Mouse (Mus musculus) MEL (cell line): Measurements from ENCODE around the gene Doxl2. TPM values are rescaled to one million over a fixed set of nuclear protein-coding genes. Genes with fewer than 3 reads are reported as not detected.

ENCODE experiments used
- DNase-seq: peaks from one replicate; pipeline ENCODE4 v3.0.0; 2011; ENCODE audit warnings: low read depth, low spot score
- H3K27ac ChIP-seq: 2 replicates; pipeline ENCODE4 v1.5.1; 2012; ENCODE audit warnings: low read depth, mild to moderate bottlenecking, control low read depth, low read length, moderate library complexity; ENCODE audit not compliant: control insufficient read depth
- H3K27me3 ChIP-seq, 2 experiments: fragments of 150-350 bp in 1 of 2; sonication (generic) in 1 of 2; 2 replicates each; pipeline ENCODE4 v1.6.1; 2012; ENCODE audit warnings: low read length in 2 of 2, mild to moderate bottlenecking in 2 of 2, improper control_type of control experiment in 1 of 2, moderate library complexity in 1 of 2; ENCODE audit not compliant: insufficient read depth in 2 of 2, control insufficient read depth in 1 of 2
- H3K36me3 ChIP-seq, 2 experiments: 2 replicates each; pipeline ENCODE4 v1.6.1; 2012 to 2014; ENCODE audit warnings: low read length in 2 of 2, improper control_type of control experiment in 1 of 2, inconsistent platforms in 1 of 2, mild to moderate bottlenecking in 1 of 2; ENCODE audit not compliant: insufficient read depth in 2 of 2, control insufficient read depth in 1 of 2
- H3K4me1 ChIP-seq, 2 experiments: fragments of 150-350 bp in 1 of 2; sonication (generic) in 1 of 2; 2 replicates each; pipeline ENCODE4 v1.6.1; 2012; ENCODE audit warnings: low read length in 2 of 2, improper control_type of control experiment in 1 of 2, mild to moderate bottlenecking in 1 of 2; ENCODE audit not compliant: insufficient read depth in 2 of 2, control insufficient read depth in 1 of 2
- H3K4me3 ChIP-seq, 2 experiments: fragments of 150-350 bp in 1 of 2; sonication (generic) in 1 of 2; 2 replicates each; pipeline ENCODE4 v1.5.1; 2012; ENCODE audit warnings: low read depth in 2 of 2, low read length in 2 of 2, mild to moderate bottlenecking in 2 of 2, moderate library complexity in 2 of 2, control low read depth in 1 of 2, improper control_type of control experiment in 1 of 2; ENCODE audit not compliant: control insufficient read depth in 1 of 2, insufficient read depth in 1 of 2
- H3K79me2 ChIP-seq: 2 replicates; pipeline ENCODE4 v1.6.1; 2012; ENCODE audit warnings: mild to moderate bottlenecking, low read length, moderate library complexity; ENCODE audit not compliant: control insufficient read depth, poor library complexity, insufficient read depth
- H3K9ac ChIP-seq: 2 replicates; pipeline ENCODE4 v1.6.1; 2012; ENCODE audit warnings: low read depth, mild to moderate bottlenecking, control low read depth, low read length, moderate library complexity; ENCODE audit not compliant: control insufficient read depth, poor library complexity, severe bottlenecking
- H3K9me3 ChIP-seq: fragments of 150-350 bp; sonication (generic); replicated peaks from 2 replicates; pipeline ENCODE4 v1.6.1; 2012; ENCODE audit warnings: mild to moderate bottlenecking, low read length, improper control_type of control experiment, moderate library complexity; ENCODE audit not compliant: insufficient read depth
- BHLHE40 ChIP-seq: IDR thresholded peaks from 2 replicates; pipeline ENCODE4 v1.6.1; 2012; ENCODE audit warnings: low read depth, mild to moderate bottlenecking, inconsistent platforms, low read length, improper control_type of control experiment, borderline replicate concordance
- CHD2 ChIP-seq: IDR thresholded peaks from 2 replicates; pipeline ENCODE4 v1.6.1; 2011; ENCODE audit warnings: low read length, improper control_type of control experiment
- CTCF ChIP-seq, 3 experiments: IDR thresholded peaks in 2 of 3; conservative IDR thresholded peaks in 1 of 3; 2 replicates each; pipeline ENCODE4 v1.5.1; 2011 to 2012; ENCODE audit warnings: low read length in 3 of 3, low read depth in 2 of 3, mild to moderate bottlenecking in 2 of 3, improper control_type of control experiment in 1 of 3, inconsistent platforms in 1 of 3, mixed read lengths in 1 of 3, moderate library complexity in 1 of 3; ENCODE audit not compliant: control insufficient read depth in 1 of 3, insufficient read depth in 1 of 3, poor library complexity in 1 of 3, severe bottlenecking in 1 of 3
- E2F4 ChIP-seq: IDR thresholded peaks from 2 replicates; pipeline ENCODE4 v1.6.1; 2011; ENCODE audit warnings: low read depth, low read length, improper control_type of control experiment, borderline replicate concordance
- ELF1 ChIP-seq: IDR thresholded peaks from 2 replicates; pipeline ENCODE4 v1.6.1; 2014; ENCODE audit warnings: low read depth, mild to moderate bottlenecking, inconsistent platforms, low read length, improper control_type of control experiment, moderate library complexity
- ETS1 ChIP-seq: IDR thresholded peaks from 2 replicates; pipeline ENCODE4 v1.6.1; 2012; ENCODE audit warnings: low read depth, mild to moderate bottlenecking, inconsistent platforms, low read length, improper control_type of control experiment, moderate library complexity
- GATA1 ChIP-seq: IDR thresholded peaks from 2 replicates; pipeline ENCODE4 v1.6.1; 2011; ENCODE audit warnings: low read depth, low read length, improper control_type of control experiment
- HCFC1 ChIP-seq: IDR thresholded peaks from 2 replicates; pipeline ENCODE4 v1.6.1; 2012; ENCODE audit warnings: low read depth, mild to moderate bottlenecking, inconsistent platforms, low read length, improper control_type of control experiment, moderate library complexity
- MAFK ChIP-seq: IDR thresholded peaks from 2 replicates; pipeline ENCODE4 v1.6.1; 2011; ENCODE audit warnings: low read depth, mild to moderate bottlenecking, low read length, improper control_type of control experiment, borderline replicate concordance
- MAX ChIP-seq: IDR thresholded peaks from 2 replicates; pipeline ENCODE4 v1.6.1; 2011; ENCODE audit warnings: low read length, improper control_type of control experiment
- MAZ ChIP-seq: IDR thresholded peaks from 2 replicates; pipeline ENCODE4 v1.6.1; 2012; ENCODE audit warnings: low read depth, mild to moderate bottlenecking, inconsistent platforms, low read length, improper control_type of control experiment
- MYB ChIP-seq: IDR thresholded peaks from 2 replicates; pipeline ENCODE4 v1.6.1; 2011; ENCODE audit warnings: mild to moderate bottlenecking, low read depth, low read length, improper control_type of control experiment
- RAD21 ChIP-seq: IDR thresholded peaks from 2 replicates; pipeline ENCODE4 v1.6.1; 2011; ENCODE audit warnings: mild to moderate bottlenecking, low read depth, low read length, improper control_type of control experiment
- RCOR1 ChIP-seq: IDR thresholded peaks from 2 replicates; pipeline ENCODE4 v1.6.1; 2012; ENCODE audit warnings: low read depth, mild to moderate bottlenecking, inconsistent platforms, low read length, improper control_type of control experiment
- TAL1 ChIP-seq: IDR thresholded peaks from 2 replicates; pipeline ENCODE4 v1.6.1; 2012; ENCODE audit warnings: mild to moderate bottlenecking, inconsistent platforms, low read length, moderate library complexity, mixed read lengths
- TCF12 ChIP-seq: IDR thresholded peaks from 2 replicates; pipeline ENCODE4 v1.6.1; 2014; ENCODE audit warnings: low read depth, mild to moderate bottlenecking, inconsistent platforms, low read length, improper control_type of control experiment, moderate library complexity
- ZC3H11A ChIP-seq: IDR thresholded peaks from 2 replicates; pipeline ENCODE4 v1.6.1; 2012; ENCODE audit warnings: low read depth, mild to moderate bottlenecking, inconsistent platforms, low read length, improper control_type of control experiment
- polyA plus RNA-seq, 2 experiments: library from polyadenylated mRNA; stranded (reverse) in 1 of 2; unstranded in 1 of 2; fragments of >175 nt in 1 of 2; fragments of >200 nt in 1 of 2; gene quantifications; 2 replicates each; pipeline versions ENCODE4 v1.2.1 to v1.2.4; 2012; ENCODE audit warnings: low replicate concordance in 2 of 2, low read depth in 1 of 2; ENCODE audit not compliant: insufficient read length in 2 of 2, insufficient read depth in 1 of 2, missing spikeins in 1 of 2
- total RNA-seq: library from RNA; depleted of rRNA; stranded (reverse); fragments of 300-350 nt; gene quantifications from 2 replicates; pipeline ENCODE4 v1.2.3, GENCODE M21; 2012

Doxl2 gene
- total and polyA plus RNA-seq, 3 experiments, result not detected

- no peak for DNase-seq
- no peaks in the 10 kb centered on the region for H3K79me2 ChIP-seq
- no peaks in the 10 kb centered on the region for H3K27me3 ChIP-seq
- H3K4me1 ChIP-seq, result no peaks in the 10 kb centered on the region
- H3K9me3 ChIP-seq, result no peaks in the 10 kb centered on the region
- H3K36me3 ChIP-seq, result no peaks in the 10 kb centered on the region
- H3K9ac ChIP-seq, result no peak overlapping the region
- H3K27ac ChIP-seq, result no peak overlapping the region
- no peak overlapping the region for H3K4me3 ChIP-seq
- no peak for TF ChIP-seq E2F4
- TF ChIP-seq GATA1, result no peak
- TF ChIP-seq CTCF (IDR thresholded peaks at IDR 0.05 in 2 of 3, conservative IDR thresholded peaks at IDR 0.05 in 1 of 3; ENCODE audit: control insufficient read depth in 1 of 3, insufficient read depth in 1 of 3, low read depth in 2 of 3, low read length in 3 of 3, poor library complexity in 1 of 3, severe bottlenecking in 1 of 3), result no peak
- no peak for TF ChIP-seq BHLHE40
- TF ChIP-seq HCFC1, result no peak
- no peak for TF ChIP-seq ETS1
- TF ChIP-seq ELF1, result no peak
- TF ChIP-seq RAD21, result no peak
- no peak for TF ChIP-seq MYB
- no peak for TF ChIP-seq MAFK
- TF ChIP-seq TAL1, result no peak
- no peak for TF ChIP-seq ZC3H11A
- no peak for TF ChIP-seq CHD2
- TF ChIP-seq RCOR1, result no peak
- TF ChIP-seq TCF12, result no peak
- TF ChIP-seq MAX, result no peak
- TF ChIP-seq MAZ, result no peak
Measured at GRCm38 (mm10) chr6:49019341-49019740, 44.6 kb downstream of the Doxl2 start.

- no peak for DNase-seq
- Histone ChIP-seq H3K79me2 (no peaks in the 10 kb centered on the region), H3K9ac (no peak overlapping the region), H3K4me3 (no peak overlapping the region), H3K27me3 (no peaks in the 10 kb centered on the region), H3K9me3 (no peaks in the 10 kb centered on the region), H3K4me1 (no peaks in the 10 kb centered on the region), H3K36me3 (no peaks in the 10 kb centered on the region), H3K27ac (no peak overlapping the region)
- no peak for TF ChIP-seq MAZ
Measured at GRCm38 (mm10) chr6:49021141-49022012, 46.6 kb downstream of the Doxl2 start.
